Mouse (Mus musculus): ENCODE data around the gene Akap9.
"Not testable (repeated sequence)": the region's sequence is repeated elsewhere in the genome, so short reads cannot be mapped to it uniquely, and the experiment has no call there.

Gene Akap9

DNA sequence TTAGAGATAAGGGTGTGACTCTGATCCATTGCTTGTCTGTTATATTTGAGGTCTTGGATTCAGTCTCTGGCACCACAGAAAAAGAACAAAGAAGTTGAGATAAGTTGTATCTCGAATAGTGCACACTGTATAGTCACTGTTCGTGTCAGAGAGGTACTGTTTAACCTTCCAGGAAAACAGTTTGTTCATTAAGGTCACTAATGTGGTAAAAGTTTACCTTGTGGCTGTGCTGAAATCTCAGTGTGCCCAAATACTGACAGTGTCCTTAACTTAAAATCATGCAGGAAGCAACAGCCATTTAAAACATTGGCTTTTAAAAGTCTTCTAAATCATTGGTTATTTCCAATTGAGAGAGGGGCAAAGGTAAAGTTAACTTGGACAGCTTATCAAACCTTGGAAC lies 43.1 kb downstream of the Akap9 start:
- no peak for DNase-seq

GRCm38 (mm10) chr5:3973764-3974163 lies 45.9 kb downstream of the Akap9 start:
- no peak for DNase-seq

DNA sequence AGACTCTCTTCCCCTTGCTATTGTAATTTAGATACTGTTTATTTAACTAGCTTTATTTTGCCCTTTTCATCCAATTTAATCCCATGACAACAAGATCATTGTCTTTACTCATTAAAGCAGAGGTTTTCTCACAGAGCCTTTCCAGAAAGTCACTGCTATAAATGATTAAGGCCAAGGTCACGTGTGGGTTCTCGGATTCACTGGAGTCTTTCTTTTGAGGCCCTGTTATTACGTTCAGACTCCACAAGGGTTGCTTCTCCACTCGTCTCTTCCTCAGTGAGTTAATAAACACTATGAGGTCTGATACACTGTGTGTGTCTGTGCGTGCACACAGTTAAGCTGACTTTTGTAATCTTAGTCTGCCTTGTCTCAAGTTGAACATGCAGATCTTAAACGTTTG lies 47.0 kb downstream of the Akap9 start:
- no peak for DNase-seq

DNA sequence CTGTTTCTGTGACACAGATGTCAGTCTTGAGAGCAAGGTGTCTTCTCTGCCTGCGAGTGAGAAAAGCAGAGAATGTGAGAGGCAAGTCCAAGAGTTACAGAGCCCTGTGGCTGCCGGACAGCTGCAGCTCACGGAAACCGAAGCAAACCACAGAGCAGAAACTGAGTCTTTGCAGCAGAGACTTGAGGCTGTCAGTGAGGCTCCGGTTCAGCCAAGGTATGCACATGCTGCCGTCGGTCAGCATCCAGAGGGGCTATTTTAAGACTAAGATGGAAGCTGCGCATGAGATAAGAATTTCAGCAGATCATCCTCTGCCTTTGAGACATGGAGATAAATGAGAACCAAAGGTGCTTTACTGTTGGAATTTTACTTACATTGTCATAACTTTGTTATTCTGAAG lies 48.3 kb downstream of the Akap9 start:
- DNase-seq, result no peak

- no peak for DNase-seq
These were observed 50.0 kb downstream of the Akap9 start for GRCm38 (mm10) chr5:3977904-3978303.

GRCm38 (mm10) chr5:3989608-3990007 lies 61.8 kb downstream of the Akap9 start:
- no peak for DNase-seq

GRCm38 (mm10) chr5:3990499-3990898 lies 62.6 kb downstream of the Akap9 start:
- no peak for DNase-seq

GRCm38 (mm10) chr5:4004531-4005469 lies 76.9 kb downstream of the Akap9 start:
- DNase-seq, result no peak

DNA sequence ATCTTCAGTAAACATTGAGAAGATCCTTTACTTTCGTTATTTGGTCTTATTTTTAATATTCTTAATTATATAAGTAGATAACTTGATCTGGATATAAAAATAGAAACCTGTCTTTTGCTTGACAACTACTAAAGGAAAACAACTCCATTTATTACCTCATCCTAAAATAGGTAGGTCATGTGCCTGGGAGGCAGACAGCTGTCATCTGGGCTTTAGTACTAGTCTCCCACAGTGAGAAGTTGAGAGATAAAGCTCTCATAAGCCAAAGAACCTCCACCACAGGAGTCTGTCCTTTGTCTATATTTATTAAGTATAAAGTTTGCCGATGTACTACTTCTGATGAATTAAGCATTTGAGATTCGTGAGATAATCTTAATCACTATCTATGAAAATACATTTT lies 78.8 kb downstream of the Akap9 start:
- DNase-seq, result peak in 1 of 2 experiments; percentile 32

- DNase-seq, result no peak
These were observed 80.4 kb downstream of the Akap9 start for GRCm38 (mm10) chr5:4008266-4008665.

GRCm38 (mm10) chr5:4009540-4009939 lies 81.7 kb downstream of the Akap9 start:
- no peak for DNase-seq

DNA sequence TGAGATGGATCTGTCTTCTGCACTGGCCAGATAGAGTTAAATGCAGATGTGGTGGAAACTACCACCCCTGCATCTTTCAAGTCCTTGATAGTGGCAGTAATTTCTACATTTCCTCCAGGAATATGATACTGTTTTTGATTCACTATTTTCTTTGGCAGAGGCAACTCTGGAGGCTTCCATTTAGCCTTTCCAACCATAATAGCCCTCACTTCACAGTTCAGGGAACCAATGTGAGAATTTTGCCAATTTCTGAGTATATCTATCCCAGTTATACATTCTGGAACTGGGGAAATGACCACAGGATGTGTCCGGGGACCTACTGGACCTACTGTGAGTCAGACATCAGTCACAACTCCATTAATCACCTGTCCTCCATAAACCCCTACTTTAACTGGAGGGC lies 89.8 kb downstream of the Akap9 start:
- DNase-seq, result not testable (repeated sequence)

- no peak for DNase-seq
These were observed 91.5 kb downstream of the Akap9 start for GRCm38 (mm10) chr5:4019377-4019776.

DNA sequence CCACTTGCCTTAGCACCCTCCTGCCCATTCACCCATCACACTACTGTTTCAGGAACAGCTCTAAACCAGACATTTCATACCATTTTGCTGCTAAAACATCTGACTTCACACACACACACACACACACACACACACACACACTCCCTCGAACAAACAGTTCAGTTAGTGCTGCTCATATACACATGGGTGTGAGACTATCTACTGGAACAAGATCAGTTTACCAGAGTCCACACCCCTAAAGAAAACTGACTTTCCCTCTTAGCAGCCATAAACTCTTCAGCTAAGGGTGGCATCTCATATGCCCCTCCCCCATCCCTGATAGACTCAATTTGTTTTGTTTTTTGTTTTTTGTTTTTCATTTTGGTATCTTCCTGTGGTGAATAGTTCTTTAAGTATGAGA lies 92.2 kb downstream of the Akap9 start:
- no peak for DNase-seq

DNA sequence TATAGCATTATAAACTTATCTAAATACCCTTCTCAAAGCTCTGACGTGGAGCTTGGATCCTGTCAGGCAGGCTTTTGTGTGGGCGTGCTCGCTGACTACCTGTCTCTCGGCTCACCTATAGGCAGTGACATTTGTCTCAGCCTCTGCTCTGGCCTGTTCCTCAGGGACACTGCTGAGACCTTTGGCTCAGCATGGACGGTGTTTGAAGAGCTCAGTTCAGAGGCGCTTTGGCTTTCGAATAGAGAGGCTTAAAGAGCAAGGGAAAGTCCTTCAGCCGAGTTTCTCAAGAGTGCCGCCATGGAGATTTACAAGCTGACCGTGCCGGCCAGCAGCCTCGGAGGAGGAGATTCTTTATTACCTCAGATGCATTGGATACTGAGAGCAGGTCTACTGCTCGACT lies 95.3 kb downstream of the Akap9 start:
- peak in 1 of 2 experiments; percentile 32 for DNase-seq

- DNase-seq, result peak; percentile 59 to 62
These were observed 96.2 kb downstream of the Akap9 start for GRCm38 (mm10) chr5:4023742-4024681.

DNA sequence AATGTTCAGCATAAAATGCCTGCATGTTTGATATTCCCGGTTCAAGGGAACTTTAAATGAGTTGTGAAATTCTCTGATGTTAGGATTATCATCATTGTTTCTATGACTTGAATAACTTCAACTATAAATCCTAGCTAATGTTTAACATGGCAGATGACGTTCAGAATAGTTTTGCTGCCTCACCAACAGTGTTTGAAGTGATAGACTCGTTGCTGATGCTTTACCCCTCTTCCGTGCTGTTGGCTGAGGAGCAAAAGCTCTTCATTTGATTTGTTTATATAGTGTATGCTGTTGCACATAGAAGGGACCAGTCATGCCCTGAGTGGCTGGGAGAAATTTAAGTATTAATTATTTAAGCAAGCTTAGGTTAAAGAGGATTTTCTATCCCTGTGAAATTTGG lies 96.9 kb downstream of the Akap9 start:
- DNase-seq, result no peak

DNA sequence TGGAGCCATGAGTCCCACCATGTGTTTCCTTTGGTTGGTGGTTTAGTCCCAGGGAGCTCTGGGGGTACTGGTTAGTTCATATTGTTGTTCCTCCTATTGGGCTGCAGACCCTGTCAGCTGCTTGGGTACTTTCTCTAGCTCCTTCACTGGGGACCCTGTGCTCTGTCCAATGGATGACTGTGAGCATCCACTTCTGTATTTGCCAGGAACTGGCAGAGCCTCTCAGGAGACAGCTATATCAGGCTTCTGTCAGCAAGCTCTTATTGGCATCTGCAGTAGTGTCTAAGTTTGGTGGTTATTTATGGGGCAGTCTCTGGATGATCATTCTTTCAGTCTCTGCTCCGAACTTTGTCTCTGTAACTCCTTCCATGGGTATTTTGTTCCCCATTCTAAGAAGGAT lies 98.5 kb downstream of the Akap9 start:
- DNase-seq, result not testable (repeated sequence)

- no peak for DNase-seq
These were observed 100.8 kb downstream of the Akap9 start for GRCm38 (mm10) chr5:4028486-4029173.

GRCm38 (mm10) chr5:4031846-4032245 lies 104.0 kb downstream of the Akap9 start:
- DNase-seq, result no peak

GRCm38 (mm10) chr5:4036686-4037085 lies 108.8 kb downstream of the Akap9 start:
- DNase-seq, result no peak

DNA sequence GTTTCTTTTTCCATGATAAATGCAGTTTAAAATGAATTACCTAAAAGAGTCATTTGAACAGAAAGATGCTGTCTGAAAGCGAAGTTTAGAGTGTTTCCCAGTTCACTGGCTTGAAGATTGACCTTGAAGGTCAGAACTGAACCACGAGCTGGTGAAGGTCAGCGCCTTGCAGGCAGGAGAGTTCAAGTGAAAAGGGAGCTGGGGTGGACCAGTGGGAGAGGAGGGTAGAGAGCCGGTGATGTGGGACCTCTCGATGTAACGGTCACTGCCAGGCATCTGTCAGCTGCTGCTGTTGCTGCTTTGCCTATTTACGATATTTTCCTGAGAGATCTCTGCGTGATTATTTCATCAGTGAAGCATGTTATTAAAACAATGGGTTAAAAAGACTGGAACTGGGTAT lies 111.5 kb downstream of the Akap9 start:
- DNase-seq, result no peak

DNA sequence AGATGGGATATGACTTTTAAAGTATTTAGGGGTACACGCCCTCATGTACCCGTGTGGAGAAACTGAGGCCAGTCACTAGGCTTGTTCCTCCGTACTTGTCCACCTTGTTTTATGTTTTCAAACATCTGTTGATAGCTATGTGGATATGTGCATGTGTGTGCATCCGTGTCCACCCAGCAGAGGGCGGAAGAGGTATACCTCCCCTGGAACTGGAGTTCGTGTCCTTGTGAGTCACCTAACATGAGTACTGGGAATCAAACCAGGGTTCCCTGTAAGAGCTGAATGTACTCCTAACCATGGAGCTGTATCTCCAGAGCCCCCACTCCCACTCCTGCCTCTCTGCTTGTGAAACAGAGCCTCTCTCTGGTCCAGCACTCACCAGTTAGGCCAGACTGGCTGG lies 112.5 kb downstream of the Akap9 start:
- no peak for DNase-seq

Measured in cerebellum, adult 18-20 months (tissue).